Mouse (Mus musculus) G1E-ER4 (cell line): ENCODE data around the gene Gm38392. TPM values are rescaled to one million over a fixed set of nuclear protein-coding genes. Genes with fewer than 3 reads are reported as not detected.

Experiments
- GATA1 ChIP-seq: IDR thresholded peaks from one replicate; pipeline ENCODE4 v1.8.0; 2012; ENCODE audit warnings: low read length, inconsistent platforms
- polyA plus RNA-seq: library from polyadenylated mRNA; stranded (reverse); fragments of >175 nt; gene quantifications from 2 replicates; pipeline ENCODE4 v1.2.3, GENCODE M21; 2012

The Gm38392 gene
- polyA plus RNA-seq, 1 experiment: not detected

GRCm38 (mm10) chr3:88226101-88226845 lies 60.7 kb downstream of the Gm38392 start:
- no peak for TF ChIP-seq GATA1

GRCm38 (mm10) chr3:88224929-88225328 lies 62.1 kb downstream of the Gm38392 start:
- TF ChIP-seq GATA1: no peak

GRCm38 (mm10) chr3:88222446-88222845 lies 64.6 kb downstream of the Gm38392 start:
- TF ChIP-seq GATA1: no peak

- no peak for TF ChIP-seq GATA1
Observed at GRCm38 (mm10) chr3:88221519-88222390, 65.3 kb downstream of the Gm38392 start.

GRCm38 (mm10) chr3:88220842-88221241 lies 66.2 kb downstream of the Gm38392 start:
- TF ChIP-seq GATA1: no peak

- TF ChIP-seq GATA1: no peak
Observed at GRCm38 (mm10) chr3:88219940-88220339, 67.1 kb downstream of the Gm38392 start.

- TF ChIP-seq GATA1: no peak
Observed at GRCm38 (mm10) chr3:88217679-88218078, 69.3 kb downstream of the Gm38392 start.

GRCm38 (mm10) chr3:88216534-88217326 lies 70.3 kb downstream of the Gm38392 start:
- TF ChIP-seq GATA1: no peak

GRCm38 (mm10) chr3:88216116-88216515 lies 70.9 kb downstream of the Gm38392 start:
- TF ChIP-seq GATA1: no peak

GRCm38 (mm10) chr3:88215553-88216004 lies 71.4 kb downstream of the Gm38392 start:
- TF ChIP-seq GATA1: no peak

- TF ChIP-seq GATA1: no peak
Observed at GRCm38 (mm10) chr3:88214971-88215552, 71.9 kb downstream of the Gm38392 start.

GRCm38 (mm10) chr3:88214197-88214938 lies 72.6 kb downstream of the Gm38392 start:
- no peak for TF ChIP-seq GATA1

- TF ChIP-seq GATA1: no peak
Observed at GRCm38 (mm10) chr3:88213019-88213418, 74.0 kb downstream of the Gm38392 start.

GRCm38 (mm10) chr3:88212356-88212755 lies 74.7 kb downstream of the Gm38392 start:
- TF ChIP-seq GATA1: no peak
